Mouse (Mus musculus) liver, embryonic 16.5 days (tissue): Measurements from ENCODE around the gene Ccdc113. TPM values are rescaled to one million over a fixed set of nuclear protein-coding genes. Genes with fewer than 3 reads are reported as not detected.
"Not testable (repeated sequence)": the region's sequence is repeated elsewhere in the genome, so short reads cannot be mapped to it uniquely, and the experiment has no call there.

Experiments used
- ATAC-seq: fragments of 200-750 bp; cut with Nextera tagmentation; 2 replicates; pipeline ENCODE4 v1.8.0; 2017; ENCODE audit warnings: low read depth, mild to moderate bottlenecking, moderate number of reproducible peaks, moderate library complexity
- H3K27ac ChIP-seq: fragments of 300-500 bp; sonication (generic); 2 replicates; pipeline ENCODE4 v1.5.1; 2014; ENCODE audit warnings: mild to moderate bottlenecking, low read length
- H3K27me3 ChIP-seq: fragments of 300-500 bp; sonication (generic); 2 replicates; pipeline ENCODE4 v1.6.1; 2014; ENCODE audit warnings: low read depth, low read length, mixed read lengths; ENCODE audit not compliant: control insufficient read depth, insufficient read depth
- H3K36me3 ChIP-seq: fragments of 300-500 bp; sonication (generic); 2 replicates; pipeline ENCODE4 v1.6.1; 2014; ENCODE audit warnings: mild to moderate bottlenecking; ENCODE audit not compliant: control insufficient read depth, insufficient read depth
- H3K4me1 ChIP-seq: fragments of 300-500 bp; sonication (generic); 2 replicates; pipeline ENCODE4 v1.6.1; 2014; ENCODE audit warnings: low read depth, low read length, mixed read lengths; ENCODE audit not compliant: control insufficient read depth
- H3K4me2 ChIP-seq: fragments of 300-500 bp; sonication (generic); 2 replicates; pipeline ENCODE4 v1.6.1; 2014; ENCODE audit warnings: low read depth, low read length, mixed read lengths
- H3K4me3 ChIP-seq: fragments of 300-500 bp; sonication (generic); 2 replicates; pipeline ENCODE4 v1.5.1; 2014; ENCODE audit warnings: low read depth, mild to moderate bottlenecking, low read length
- H3K9ac ChIP-seq: fragments of 300-500 bp; sonication (generic); 2 replicates; pipeline ENCODE4 v1.6.1; 2014; ENCODE audit warnings: low read depth, low read length
- H3K9me3 ChIP-seq: fragments of 300-500 bp; sonication (generic); replicated peaks from 2 replicates; pipeline ENCODE4 v1.6.1; 2016; ENCODE audit warnings: low read length; ENCODE audit not compliant: control insufficient read depth
- WGBS: fragments of 180-500 bp; shearing (Covaris S2); extraction: QIAGEN DNeasy Blood & Tissue Kit; methylation state at CpG from one replicate; pipeline ENCODE4 v1.1.7; 2014; ENCODE audit not compliant: insufficient replicate concordance; 5-methylcytosine and 5-hydroxymethylcytosine counted together
- polyA plus RNA-seq: library from polyadenylated mRNA; unstranded; fragments of >200 nt; fragmentation: Nextera tagmentation; extraction: Ambion mirVana; gene quantifications from 2 replicates; pipeline ENCODE4 v1.2.1, GENCODE M21; 2015

Gene Ccdc113
- polyA plus RNA-seq, 1 experiment from 2014 or later = not detected

- H3K9me3 ChIP-seq, H3K36me3 ChIP-seq, H3K27ac ChIP-seq, ATAC-seq, H3K4me2 ChIP-seq, H3K4me1 ChIP-seq, H3K27me3 ChIP-seq, H3K4me3 ChIP-seq, H3K9ac ChIP-seq: not testable (repeated sequence)
- 18% methylated on average over 4 of the region's 5 CpGs for WGBS
These were observed 72.6 kb downstream of the Ccdc113 start for GRCm38 (mm10) chr8:95606509-95606908.

- no peak overlapping the region for H3K4me3 ChIP-seq
- no peaks in the 10 kb centered on the region for H3K36me3 ChIP-seq
- H3K4me1 ChIP-seq = peaks cover 5% of the 10 kb centered on the region; the same call in 1 of the 2 replicates
- peaks cover 3% of the 10 kb centered on the region; the same call in 1 of the 2 replicates for H3K27me3 ChIP-seq
- no peak overlapping the region for H3K4me2 ChIP-seq
- 47% methylated on average over 9 of the region's 9 CpGs for WGBS
- no peak overlapping the region for H3K9ac ChIP-seq
- no peak overlapping the region for H3K27ac ChIP-seq
- ATAC-seq = no peak
- no peaks in the 10 kb centered on the region for H3K9me3 ChIP-seq
These were observed 73.3 kb downstream of the Ccdc113 start for GRCm38 (mm10) chr8:95607210-95607609.

Other genes with a start within 250 kb of the Ccdc113 start
- 0.07 and 0.12 TPM in 2 replicates for gene Cngb1, start 227.5 kb upstream of the Ccdc113 start, polyA plus RNA-seq
- not detected in 2 replicates for gene Tepp, start 223.5 kb upstream of the Ccdc113 start, polyA plus RNA-seq
- gene Zfp319, start 202.1 kb upstream of the Ccdc113 start, polyA plus RNA-seq = 0.88 and 1.2 TPM in 2 replicates
- 9.9 and 10.7 TPM in 2 replicates for gene Usb1, start 201.8 kb upstream of the Ccdc113 start, polyA plus RNA-seq
- 0.76 and 0.85 TPM in 2 replicates for gene Mmp15, start 181.8 kb upstream of the Ccdc113 start, polyA plus RNA-seq
- gene Cfap20, start 99.2 kb upstream of the Ccdc113 start, polyA plus RNA-seq = 27.7 and 27.8 TPM in 2 replicates
- gene Csnk2a2, start 44.0 kb upstream of the Ccdc113 start, polyA plus RNA-seq = 2.7 and 3.1 TPM in 2 replicates
- not detected in 2 replicates for gene Prss54, start 42.3 kb downstream of the Ccdc113 start, polyA plus RNA-seq
- 7.8 and 7.9 TPM in 2 replicates for gene Gins3, start 99.4 kb downstream of the Ccdc113 start, polyA plus RNA-seq
- gene Ndrg4, start 142.9 kb downstream of the Ccdc113 start, polyA plus RNA-seq = 0.63 and 1.0 TPM in 2 replicates
- gene Setd6, start 181.8 kb downstream of the Ccdc113 start, polyA plus RNA-seq = 12.4 and 13.6 TPM in 2 replicates